Mouse (Mus musculus): ENCODE measurements around the gene Cdpf1. TPM values are rescaled to one million over a fixed set of nuclear protein-coding genes. Genes with fewer than 3 reads are reported as not detected.

Gene Cdpf1
- total RNA-seq (2017): 13.2 to 15.6 TPM (median 14.4 TPM) in 3 replicates

DNA sequence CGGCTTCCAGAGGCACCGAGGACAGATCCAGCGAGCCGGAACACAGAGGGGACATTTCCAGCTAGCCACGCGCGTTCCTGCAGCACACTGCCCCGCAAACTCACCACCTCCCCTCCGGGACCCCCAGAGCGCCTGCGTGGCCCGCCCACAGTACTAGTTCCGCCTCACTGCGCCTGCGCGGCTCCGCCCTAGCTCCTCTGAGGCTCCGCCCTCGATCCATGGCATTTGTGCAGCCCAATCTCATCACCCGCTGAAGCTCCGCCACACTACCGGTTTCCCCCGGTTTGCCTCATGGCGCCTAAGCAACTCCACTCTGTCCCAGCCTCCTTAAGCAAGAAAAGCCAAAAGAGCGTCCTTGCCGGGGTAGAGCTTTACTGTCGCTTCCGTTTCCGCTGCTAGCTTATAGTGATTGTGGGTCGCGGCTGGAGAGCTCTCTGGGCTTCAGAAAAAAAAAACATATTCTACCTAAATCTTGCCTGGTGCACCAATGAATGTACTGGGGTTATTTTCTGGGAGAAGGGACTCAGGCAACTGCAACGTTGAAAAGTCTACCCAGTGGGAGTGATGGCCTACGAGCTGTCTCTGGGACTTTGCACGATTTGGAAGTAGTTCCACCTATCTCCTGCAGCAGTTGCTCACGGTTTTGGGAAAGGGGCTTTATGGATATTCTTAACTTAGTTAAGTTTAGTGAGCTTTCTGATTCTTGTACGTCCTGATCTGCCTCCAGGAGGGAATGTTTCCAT lies at the start of gene Cdpf1:
Cdpf1 (minus strand) TSS at position 163 of the 743 bp plus-strand sequence.
- peak; percentile 94 for ATAC-seq (replicated peaks; ENCODE audit: insufficient number of reproducible peaks, low FRiP score, low TSS enrichment, poor library complexity, severe bottlenecking)

DNA sequence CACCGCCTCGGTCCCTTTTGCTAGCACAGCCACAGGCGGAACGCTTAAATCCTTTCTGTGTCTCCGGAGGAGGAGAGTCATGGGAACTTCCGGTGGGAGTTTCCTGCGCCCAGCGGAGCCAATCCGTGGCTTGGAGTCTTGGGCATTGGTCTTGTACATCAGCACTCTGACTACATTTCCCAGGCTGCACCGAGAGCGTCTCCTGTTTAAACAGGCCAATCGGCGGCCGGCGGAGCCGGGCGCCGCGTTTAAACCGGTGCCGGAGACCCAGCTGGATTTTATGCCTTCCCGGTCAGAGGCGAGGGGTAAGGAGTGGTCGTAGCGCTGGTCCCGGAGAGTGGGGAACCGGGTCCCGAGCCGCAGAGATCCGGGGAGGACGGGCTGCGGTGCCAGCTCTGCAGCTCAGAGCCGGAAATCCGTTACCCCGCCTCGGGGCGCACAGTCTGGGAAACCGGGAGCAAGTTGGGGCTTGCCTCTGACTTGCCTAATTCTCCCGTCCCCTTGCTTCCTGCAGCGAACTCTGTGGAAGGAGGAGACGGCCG lies 48.1 kb upstream of the Cdpf1 start, which contains the start of gene Gtse1:
Gtse1 (plus strand) TSS at position 256 of the 542 bp plus-strand sequence.
- ATAC-seq (replicated peaks; ENCODE audit: insufficient number of reproducible peaks, low FRiP score, low TSS enrichment, poor library complexity, severe bottlenecking): peak; percentile 99

DNA sequence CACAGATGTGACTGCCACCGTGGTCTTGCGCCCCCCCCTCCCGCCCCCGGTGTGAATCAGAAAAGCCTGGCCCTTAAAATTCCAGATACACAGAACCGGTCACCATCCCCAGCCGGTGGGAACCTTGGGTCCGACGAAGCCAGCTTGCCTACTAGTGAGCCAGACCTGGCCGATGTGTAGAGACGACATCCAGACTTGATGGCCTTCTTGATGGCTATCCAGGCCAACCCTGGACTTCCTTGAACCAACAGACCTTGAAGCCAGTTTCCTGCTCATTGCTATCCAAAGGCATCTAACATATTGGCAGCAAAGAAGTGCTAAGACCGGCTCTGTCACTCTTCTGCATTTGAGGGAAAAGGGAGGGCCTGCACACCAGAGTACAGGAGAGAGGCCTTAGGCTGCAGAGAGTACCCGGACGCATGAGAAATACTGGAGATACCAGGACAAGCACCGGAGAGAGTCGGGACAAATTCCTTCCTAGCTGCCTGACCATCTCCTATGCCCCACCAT lies 47.5 kb upstream of the Cdpf1 start:
- no peak for ATAC-seq (replicated peaks; ENCODE audit: insufficient number of reproducible peaks, low FRiP score, low TSS enrichment, poor library complexity, severe bottlenecking)

DNA sequence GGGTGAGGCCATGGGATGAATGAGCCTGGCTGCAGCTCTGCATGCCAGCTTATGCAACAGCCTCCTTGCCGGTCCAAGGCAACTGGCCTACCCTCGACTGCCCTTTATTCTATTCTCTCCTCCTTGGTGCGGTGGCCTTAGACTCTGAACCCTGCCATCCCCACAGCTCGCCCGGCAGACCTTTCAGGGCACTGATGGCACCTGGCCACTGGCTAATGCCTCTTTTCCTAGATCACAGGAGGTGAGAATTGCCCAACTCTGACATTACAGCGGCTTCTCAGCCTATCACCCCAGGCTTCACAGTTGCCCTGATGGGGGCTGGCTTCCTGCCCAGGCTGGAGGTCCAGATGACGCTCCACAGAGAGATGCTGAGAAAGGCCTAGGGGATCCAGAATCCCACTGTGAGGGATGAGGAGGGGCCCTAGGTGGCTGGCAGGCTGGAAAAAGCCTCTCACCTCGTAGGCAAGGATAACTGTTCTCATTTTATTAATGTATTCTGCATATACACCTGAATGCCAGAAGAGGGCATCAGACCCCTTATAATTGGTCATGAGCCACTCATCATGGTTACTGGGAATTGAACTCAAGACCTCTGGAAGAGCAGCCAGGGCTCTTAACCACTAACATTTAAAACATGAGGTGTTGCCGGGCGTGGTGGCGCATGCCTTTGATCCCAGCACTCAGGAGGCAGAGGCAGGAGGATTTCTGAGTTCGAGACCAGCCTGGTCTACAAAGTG lies 40.3 kb upstream of the Cdpf1 start:
- ATAC-seq (replicated peaks; ENCODE audit: insufficient number of reproducible peaks, low FRiP score, low TSS enrichment, poor library complexity, severe bottlenecking): no peak

DNA sequence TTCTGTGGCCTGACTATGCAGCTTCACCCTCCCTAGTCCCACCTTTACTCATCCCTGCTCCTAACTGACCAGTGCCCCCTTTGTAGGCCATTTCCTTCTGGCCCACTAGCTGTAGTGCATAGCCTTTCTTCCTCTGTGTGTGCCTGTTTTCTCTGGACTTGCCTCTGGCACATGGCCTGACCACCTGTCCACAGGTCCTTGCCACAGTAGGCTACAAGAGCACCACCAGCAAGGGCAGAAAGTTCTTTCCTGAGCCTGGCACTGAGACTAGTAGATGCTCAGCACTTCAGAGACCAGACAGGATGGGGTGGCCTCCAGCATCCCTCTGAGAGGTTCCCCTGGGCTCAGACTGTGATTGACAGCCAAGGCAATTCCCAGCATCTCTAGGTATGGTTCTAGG lies 33.6 kb upstream of the Cdpf1 start:
- no peak for ATAC-seq (replicated peaks; ENCODE audit: insufficient number of reproducible peaks, low FRiP score, low TSS enrichment, poor library complexity, severe bottlenecking)

DNA sequence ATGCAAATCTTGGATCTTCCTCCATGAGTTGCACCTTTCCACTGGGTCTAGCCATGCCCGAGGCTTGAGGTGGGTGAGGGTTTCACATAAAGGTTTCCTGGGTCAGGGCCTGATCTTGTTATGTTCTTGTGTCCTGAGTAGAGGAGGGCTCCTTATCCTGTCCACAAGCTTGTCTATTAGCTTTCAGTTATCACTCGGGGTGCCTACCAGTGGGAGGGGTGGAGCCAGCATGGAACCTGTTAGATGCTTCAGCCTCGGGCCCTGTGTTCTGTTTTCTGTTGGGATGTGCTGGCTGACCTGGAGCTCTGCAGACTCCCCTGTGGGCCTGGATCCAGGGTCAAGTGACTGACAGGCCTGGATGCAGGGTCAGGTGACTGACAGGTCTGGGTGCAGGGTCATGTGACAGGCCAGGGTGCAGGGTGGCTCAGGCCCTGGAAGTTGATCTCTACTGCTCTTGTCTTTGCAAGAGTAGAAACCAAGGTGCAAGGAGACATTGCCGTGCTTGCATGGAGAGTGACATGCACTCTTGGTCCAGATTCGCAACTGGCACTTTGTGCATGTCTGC lies 30.4 kb upstream of the Cdpf1 start:
- no peak for ATAC-seq (replicated peaks; ENCODE audit: insufficient number of reproducible peaks, low FRiP score, low TSS enrichment, poor library complexity, severe bottlenecking)

DNA sequence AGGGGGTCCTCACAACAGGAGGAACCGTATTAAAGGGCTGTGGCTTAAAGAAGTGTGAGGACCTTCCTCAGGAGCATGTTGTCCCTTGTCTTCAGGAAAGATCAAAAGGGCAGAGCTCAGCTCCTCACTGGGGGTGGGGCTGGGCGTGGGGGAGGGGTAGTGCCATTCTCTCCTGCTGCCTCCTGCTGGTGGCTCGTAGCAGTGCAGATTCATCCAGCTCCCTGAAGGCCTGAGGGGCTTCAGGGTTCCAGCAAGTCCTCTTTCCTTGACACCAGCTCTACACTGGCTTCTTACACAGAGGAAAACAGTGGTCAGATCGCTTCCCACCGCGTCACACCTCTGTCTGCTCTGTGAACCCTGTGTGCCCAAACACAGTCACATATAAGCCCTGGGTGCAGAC lies 29.5 kb upstream of the Cdpf1 start:
- no peak for ATAC-seq (replicated peaks; ENCODE audit: insufficient number of reproducible peaks, low FRiP score, low TSS enrichment, poor library complexity, severe bottlenecking)

DNA sequence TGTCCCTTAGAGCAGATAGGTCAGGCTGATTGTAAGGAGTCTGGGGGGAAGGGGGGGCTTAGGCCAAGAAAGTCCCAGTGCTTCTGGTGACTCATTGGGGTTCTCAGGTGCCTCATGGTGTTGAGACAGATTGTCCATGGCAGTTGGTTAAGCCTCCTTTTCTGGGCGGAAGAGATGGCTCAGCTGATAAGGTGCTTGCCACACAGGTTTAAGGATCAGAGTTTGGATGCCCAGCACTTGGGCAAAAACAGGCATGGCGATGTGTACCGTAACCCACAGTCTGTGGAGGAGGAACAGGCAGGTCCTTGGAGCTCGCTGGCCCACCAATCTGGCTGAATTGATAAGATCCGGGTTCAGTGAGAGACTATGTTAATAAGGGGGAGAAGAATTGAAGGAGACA lies 25.4 kb upstream of the Cdpf1 start:
- ATAC-seq (replicated peaks; ENCODE audit: insufficient number of reproducible peaks, low FRiP score, low TSS enrichment, poor library complexity, severe bottlenecking): no peak

DNA sequence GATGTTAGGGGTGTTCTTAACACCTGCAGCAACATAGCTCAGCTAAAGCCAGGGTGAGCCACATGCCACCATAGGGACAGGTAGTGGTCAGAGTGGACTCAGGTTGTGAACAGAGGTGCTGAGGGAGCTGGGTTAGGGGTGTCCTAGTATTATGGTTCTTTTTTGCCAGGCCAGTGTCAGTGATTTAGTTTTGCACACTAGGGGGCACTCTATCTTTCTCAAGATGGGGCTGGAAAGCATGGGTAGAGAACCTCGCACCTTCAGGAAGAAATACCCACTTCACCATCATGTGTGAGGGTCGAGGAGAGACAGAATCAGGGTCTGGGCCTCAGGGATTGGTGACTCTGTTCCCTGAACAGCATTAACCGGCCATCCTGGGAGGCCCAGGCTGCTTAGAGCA lies 23.8 kb upstream of the Cdpf1 start:
- no peak for ATAC-seq (replicated peaks; ENCODE audit: insufficient number of reproducible peaks, low FRiP score, low TSS enrichment, poor library complexity, severe bottlenecking)

DNA sequence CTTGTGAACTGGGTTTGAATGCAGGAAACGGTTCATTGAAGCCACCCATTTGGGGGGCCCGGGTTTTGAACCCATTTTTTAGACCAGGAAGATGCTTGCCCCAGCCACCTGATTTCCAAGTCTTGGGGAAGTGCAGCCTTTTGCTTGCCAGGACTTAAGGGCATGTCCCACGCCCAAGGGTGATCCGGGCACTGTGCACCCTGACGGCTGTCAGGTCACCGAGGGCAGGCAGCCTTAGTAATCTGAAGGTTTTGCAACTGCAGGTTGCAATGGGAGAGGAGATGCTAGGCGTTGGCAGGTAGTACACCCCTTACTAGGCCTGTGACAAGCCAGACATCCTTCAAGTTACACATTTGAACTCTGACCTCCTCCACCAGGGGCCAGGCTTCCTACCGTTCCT lies 21.1 kb upstream of the Cdpf1 start:
- no peak for ATAC-seq (replicated peaks; ENCODE audit: insufficient number of reproducible peaks, low FRiP score, low TSS enrichment, poor library complexity, severe bottlenecking)

DNA sequence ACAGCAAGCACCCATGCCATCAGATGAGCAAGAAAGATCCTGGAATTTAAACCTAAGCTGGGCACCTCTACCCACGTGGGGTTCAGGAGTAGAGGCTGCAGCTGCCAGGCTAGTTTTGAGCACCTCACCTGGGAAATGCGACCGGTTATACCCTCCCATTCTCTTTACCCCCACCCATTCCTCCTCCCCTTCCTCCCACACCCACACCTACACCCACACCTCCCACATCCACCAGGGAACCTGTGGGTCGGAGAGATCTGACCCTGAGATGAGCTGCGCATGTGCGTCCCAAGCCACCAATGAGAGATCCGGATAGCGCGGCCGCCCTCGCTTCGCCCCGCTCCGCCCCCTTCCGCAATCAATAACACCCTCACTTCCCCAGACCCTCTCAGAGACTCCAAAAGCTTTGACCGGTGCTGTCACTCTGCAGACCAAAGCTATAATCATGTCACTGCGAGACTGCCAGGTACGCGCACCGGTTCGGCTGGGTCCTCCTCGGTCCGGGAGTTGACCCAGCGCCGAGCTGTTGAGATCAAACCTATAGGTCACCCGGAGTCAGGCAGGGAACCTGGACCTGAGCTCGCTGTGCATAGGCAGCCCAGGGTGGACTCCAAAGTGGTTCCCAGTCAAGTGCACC lies 20.6 kb upstream of the Cdpf1 start, which contains the start of gene Ttc38:
Ttc38 (plus strand) TSS at position 353 of the 637 bp plus-strand sequence.
- ATAC-seq (replicated peaks; ENCODE audit: insufficient number of reproducible peaks, low FRiP score, low TSS enrichment, poor library complexity, severe bottlenecking): peak; percentile 92

DNA sequence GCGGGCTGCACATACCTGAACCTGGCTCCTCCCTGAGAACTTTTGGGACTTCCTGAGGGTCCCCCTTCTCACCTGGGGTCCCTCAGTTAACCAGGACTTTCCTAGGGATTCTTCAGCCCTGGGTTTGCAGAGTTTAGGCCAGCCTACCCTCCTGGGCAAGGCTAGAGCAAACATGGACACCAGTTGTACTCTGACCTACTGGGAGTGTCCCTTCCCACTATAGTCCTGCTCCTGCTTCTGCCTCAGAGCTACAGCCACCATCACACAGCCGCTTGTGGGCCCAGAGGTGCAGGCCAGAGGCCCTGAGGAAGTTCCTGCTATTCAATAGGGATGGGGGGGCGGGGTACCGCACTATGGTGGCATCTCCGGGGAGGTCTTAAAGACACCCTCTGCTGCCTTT lies 18.0 kb upstream of the Cdpf1 start:
- ATAC-seq (replicated peaks; ENCODE audit: insufficient number of reproducible peaks, low FRiP score, low TSS enrichment, poor library complexity, severe bottlenecking): no peak

DNA sequence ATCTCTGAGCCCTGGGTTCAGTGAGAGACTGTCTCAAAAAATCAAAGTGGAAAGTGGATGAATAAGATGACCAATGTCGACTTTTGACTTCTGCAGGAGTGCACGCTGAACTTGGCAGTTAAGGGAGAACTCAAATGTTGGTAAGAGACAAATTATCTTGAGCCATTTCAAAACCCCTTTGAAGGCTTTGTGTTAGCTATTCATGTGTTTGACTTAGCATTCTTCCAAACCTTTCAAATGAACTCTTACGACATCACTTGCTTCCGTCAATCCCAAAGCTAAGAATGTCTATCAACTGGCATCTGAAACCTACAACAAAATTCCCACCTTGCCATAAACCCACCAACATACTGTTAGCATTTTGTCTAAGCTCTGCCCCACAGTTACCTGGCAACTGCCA lies 16.6 kb upstream of the Cdpf1 start:
- ATAC-seq (replicated peaks; ENCODE audit: insufficient number of reproducible peaks, low FRiP score, low TSS enrichment, poor library complexity, severe bottlenecking): no peak

DNA sequence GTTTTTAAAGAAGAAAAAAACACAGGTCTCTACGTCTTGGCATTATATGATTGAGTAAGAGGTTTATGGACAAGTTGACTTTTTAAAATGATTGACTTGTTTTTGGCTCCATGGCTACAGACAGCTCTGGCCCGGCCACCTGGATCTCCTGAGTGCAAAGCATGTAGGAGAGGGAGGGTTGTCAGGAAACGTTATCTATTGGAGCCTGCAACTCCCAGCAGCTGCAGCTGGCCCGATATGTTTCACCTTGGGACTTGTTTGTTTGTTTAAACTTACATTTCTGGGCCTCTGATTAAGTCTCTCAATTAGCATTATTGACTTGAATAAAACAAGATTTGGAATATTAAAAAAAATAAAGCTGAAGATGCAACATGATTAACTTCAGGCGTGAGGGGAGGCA lies 15.2 kb upstream of the Cdpf1 start:
- ATAC-seq (replicated peaks; ENCODE audit: insufficient number of reproducible peaks, low FRiP score, low TSS enrichment, poor library complexity, severe bottlenecking): no peak

DNA sequence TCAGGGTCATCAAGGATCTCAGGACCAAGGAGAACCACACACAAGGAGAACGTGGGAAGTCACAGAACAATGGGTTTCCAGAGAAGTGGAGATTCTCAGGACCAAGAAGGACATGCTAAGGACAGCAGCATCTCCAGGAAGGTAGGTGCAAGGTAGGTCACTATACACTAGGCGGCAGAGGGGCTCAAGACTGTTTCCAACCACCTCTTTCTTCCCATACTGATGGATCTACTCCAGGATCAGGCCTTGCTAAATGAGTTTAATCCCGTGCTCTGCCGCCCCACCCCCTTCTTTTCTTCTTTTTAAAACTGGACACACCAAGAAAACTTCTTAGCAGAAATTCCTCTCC lies 10.5 kb upstream of the Cdpf1 start:
- ATAC-seq (replicated peaks; ENCODE audit: insufficient number of reproducible peaks, low FRiP score, low TSS enrichment, poor library complexity, severe bottlenecking): no peak

DNA sequence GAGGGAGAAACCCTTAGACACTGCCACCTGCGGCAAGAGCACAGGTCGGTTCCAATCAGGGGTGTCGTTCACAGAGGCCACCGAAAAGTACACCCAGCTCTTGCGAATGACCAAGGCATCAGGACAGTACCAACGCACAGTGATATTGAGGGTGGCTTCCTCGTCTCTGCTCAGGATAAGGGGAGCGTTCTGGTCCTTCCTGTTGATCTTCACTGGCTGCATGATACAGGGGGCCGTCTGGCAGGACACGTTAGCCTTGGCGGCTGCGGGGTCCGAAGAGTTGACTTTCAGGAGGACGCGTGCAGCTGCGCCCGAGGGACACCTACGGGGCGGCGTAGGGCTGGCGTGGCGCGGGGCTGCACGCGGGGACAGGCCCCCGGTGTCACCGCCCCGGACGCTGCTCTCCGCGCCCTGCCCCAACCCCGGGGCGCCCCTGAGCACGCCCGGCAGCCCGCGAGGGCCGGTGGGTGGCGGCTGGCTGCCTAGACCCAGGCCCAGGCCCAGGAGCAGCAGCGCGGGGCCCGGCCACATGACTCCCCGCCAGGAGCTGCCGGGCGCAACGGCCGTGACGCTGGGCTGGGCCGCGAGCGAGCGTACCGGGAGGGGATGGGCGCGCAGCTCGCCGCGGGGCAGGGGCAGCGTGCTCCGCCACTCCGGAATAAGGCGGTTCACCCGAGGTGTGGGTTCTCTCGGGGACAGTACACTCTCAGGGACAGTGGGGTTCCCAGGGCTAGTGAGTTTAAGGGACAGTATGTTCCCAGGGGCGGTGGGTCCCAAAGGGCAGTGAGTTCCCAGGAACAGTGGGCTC lies 9.9 kb upstream of the Cdpf1 start, which contains the start of gene Pkdrej:
Pkdrej (minus strand) TSS at position 532 of the 808 bp plus-strand sequence.
- ATAC-seq (replicated peaks; ENCODE audit: insufficient number of reproducible peaks, low FRiP score, low TSS enrichment, poor library complexity, severe bottlenecking): no peak

DNA sequence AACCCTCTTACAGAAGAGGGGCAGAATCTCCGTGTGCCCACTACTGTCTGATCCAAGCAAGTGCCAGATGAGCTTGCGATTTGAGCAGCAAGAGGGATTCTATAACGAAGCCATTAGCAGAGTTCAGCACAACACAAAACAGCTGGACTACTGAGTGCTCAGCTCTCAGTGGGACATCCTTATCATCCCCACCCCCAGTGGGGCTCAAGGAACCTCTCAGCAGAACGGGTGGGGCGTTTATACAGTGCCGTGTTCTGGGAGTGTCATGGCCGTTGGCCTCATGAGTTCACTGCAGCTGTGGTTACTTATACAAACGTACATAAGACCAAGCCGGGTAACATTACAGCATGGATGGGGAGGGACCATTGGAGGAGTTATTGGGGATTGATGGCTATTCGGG lies 1.9 kb upstream of the Cdpf1 start:
- ATAC-seq (replicated peaks; ENCODE audit: insufficient number of reproducible peaks, low FRiP score, low TSS enrichment, poor library complexity, severe bottlenecking): no peak
